Mouse (Mus musculus) monocyte, adult 59 days (primary cell): ENCODE data around the gene Ngb. TPM values are rescaled to one million over a fixed set of nuclear protein-coding genes. Genes with fewer than 3 reads are reported as not detected.

Experiments used
- total RNA-seq, 2 experiments: library from RNA; stranded (reverse); gene quantifications; one replicate each; pipeline ENCODE4 v1.2.4; 2023

The Ngb gene
- under 1 TPM in 1 of 2 experiments, not detected in 1; 0.79 TPM for total RNA-seq

GRCm38 (mm10) chr12:87102165-87102631 is at the start of gene Ngb:
Ngb (minus strand) TSS chr12:87102539.

GRCm38 (mm10) chr12:87147395-87148089 is 45.2 kb upstream of the Ngb start, which contains the start of gene Pomt2:
Pomt2 (minus strand) TSS chr12:87147968.

GRCm38 (mm10) chr12:87146966-87147365 is 44.6 kb upstream of the Ngb start, which contains the start of gene Gstz1:
Gstz1 (plus strand) TSS chr12:87147165.

Other genes with a start within 250 kb of the Ngb start
- gene Irf2bpl, start 217.7 kb downstream of the Ngb start, total RNA-seq = 10 to 100 TPM; 23.8 to 26.1 TPM
- gene Cipc, start 155.5 kb downstream of the Ngb start, total RNA-seq = 10 to 100 TPM; 13.9 TPM
- not detected for gene Zdhhc22, start 112.1 kb downstream of the Ngb start, total RNA-seq
- gene Tmem63c, start 81.2 kb downstream of the Ngb start, total RNA-seq = not detected
- gene Gstz1, start 44.6 kb upstream of the Ngb start, total RNA-seq = 1 to 10 TPM; 7.6 to 8.5 TPM
- 1 to 10 TPM; 5.0 to 5.6 TPM for gene Pomt2, start 45.4 kb upstream of the Ngb start, total RNA-seq
- not detected for gene Samd15, start 97.2 kb upstream of the Ngb start, total RNA-seq
- 1 to 10 TPM; 7.0 to 7.2 TPM for gene Tmed8, start 97.9 kb upstream of the Ngb start, total RNA-seq
- under 1 TPM; 0.50 to 0.61 TPM for gene Noxred1, start 136.2 kb upstream of the Ngb start, total RNA-seq
- 10 to 100 TPM; 24.7 to 25.7 TPM for gene Vipas39, start 163.7 kb upstream of the Ngb start, total RNA-seq
- gene Ahsa1, start 163.9 kb upstream of the Ngb start, total RNA-seq = 10 to 100 TPM; 82.8 to 93.1 TPM
- gene Ism2, start 197.2 kb upstream of the Ngb start, total RNA-seq = not detected